Mouse (Mus musculus) adrenal gland, postnatal 4 days (tissue): Measurements from ENCODE around the gene C87436. TPM values are rescaled to one million over a fixed set of nuclear protein-coding genes. Genes with fewer than 3 reads are reported as not detected.
A peak's percentile ranks its signal among the peaks of the same experiment; 100 is the strongest.

Source experiments
- DNase-seq, 2 experiments: peaks; one replicate each; pipeline ENCODE4 v3.0.0; 2021 to 2022; ENCODE audit warnings: low spot score in 2 of 2, mixed read lengths in 2 of 2
- long read RNA-seq, 2 experiments: library from polyadenylated mRNA; stranded (forward); transcript quantifications; one replicate each; pipeline ENCODE4 v2.0.0; 2021
- total RNA-seq, 2 experiments: library from RNA; stranded (reverse); gene quantifications; 2 replicates each; pipeline ENCODE4 v1.2.3; 2021

The C87436 gene
- 10 to 100 TPM; 17.6 to 19.1 TPM for total RNA-seq
- long read RNA-seq, experiment 1, partial matches to known transcripts = 2 of 11 reads
- long read RNA-seq, experiment 1, other reads (novel, unspliced or antisense) = 7 of 11 reads
- long read RNA-seq, experiment 2, partial matches to known transcripts = 3 of 28 reads
- long read RNA-seq, experiment 2, other reads (novel, unspliced or antisense) = 21 of 28 reads

DNA sequence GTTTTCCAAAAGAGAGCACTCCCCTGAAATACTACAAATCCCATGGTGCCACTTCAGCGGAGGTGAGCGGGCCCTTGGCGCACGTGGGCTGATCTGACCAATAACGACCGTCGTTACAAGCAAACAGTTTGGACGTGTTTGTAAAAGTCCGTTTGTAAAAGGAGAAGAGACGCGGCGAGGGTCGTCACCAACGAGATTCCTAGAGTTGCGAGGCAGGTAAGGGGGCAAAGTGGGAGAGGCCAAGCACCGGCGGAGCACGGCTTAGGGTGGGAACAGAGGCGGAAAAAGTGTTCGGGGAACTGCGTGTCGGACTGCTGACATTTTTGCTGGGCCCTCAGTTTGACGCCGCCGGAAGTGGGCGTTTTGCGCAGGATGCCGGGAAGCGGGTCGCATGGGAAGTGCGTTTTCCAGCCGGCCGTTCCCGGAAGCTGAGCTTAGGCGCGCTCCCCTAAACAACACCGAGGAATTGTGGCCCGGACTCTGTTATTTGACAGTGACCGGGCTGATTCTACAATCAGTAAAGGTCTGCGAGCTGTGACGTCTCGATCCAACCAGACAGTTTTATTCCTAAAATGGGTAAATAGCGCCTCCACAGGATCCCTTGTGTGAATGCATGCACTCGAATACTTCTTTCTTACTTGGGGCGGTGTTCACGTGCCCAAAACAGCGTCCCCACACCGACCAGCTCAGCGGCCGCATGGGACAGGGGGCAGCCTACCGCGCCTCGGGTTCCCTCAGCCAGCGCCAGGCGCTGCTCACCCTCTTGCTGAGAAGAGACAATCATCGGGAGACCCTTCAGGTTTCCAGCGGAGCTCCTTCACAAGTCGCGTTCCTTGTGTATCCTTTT is at the start of gene C87436:
Gene C87436 (plus strand): TSS at position 103 of the 847 bp plus-strand sequence.
- peak; percentile 86 to 87 for DNase-seq

- no peak for DNase-seq
These were observed 49.7 kb upstream of the C87436 start for GRCm38 (mm10) chr6:86388461-86388860.

GRCm38 (mm10) chr6:86391326-86391725 is 46.8 kb upstream of the C87436 start:
- no peak for DNase-seq

- no peak for DNase-seq
These were observed 45.0 kb upstream of the C87436 start for GRCm38 (mm10) chr6:86393187-86393586.

- DNase-seq = no peak
These were observed 44.0 kb upstream of the C87436 start for GRCm38 (mm10) chr6:86394078-86394720.

DNA sequence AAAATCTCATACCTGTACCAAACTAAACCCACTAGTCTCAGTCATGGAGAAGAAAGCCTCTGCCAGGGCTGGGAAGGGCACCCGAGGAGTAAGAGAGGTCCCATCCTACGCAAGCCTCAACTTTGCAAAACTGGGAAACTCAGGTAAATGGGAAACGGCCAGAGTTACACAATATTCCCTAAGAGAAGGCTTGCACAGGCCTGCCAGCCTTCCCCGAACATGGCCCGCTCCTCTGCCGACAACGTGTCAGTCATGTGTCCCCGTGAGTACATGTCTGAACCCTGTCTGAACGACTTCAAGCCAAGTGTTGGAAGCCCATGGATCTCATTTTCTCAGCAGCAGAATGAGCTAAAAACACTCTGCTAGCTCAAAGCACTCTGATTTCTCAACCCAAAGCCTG is 43.2 kb upstream of the C87436 start:
- no peak for DNase-seq

- no peak for DNase-seq
These were observed 42.2 kb upstream of the C87436 start for GRCm38 (mm10) chr6:86395969-86396368.

GRCm38 (mm10) chr6:86396581-86397256 is 41.5 kb upstream of the C87436 start, which contains the start of gene Pcyox1:
Pcyox1 (minus strand) TSS chr6:86397154.
- DNase-seq = peak; percentile 63 to 77

- DNase-seq = no peak
These were observed 40.8 kb upstream of the C87436 start for GRCm38 (mm10) chr6:86397257-86397980.

GRCm38 (mm10) chr6:86398986-86399385 is 39.2 kb upstream of the C87436 start:
- DNase-seq = no peak

GRCm38 (mm10) chr6:86399995-86400394 is 38.2 kb upstream of the C87436 start:
- DNase-seq = no peak

GRCm38 (mm10) chr6:86400972-86401371 is 37.2 kb upstream of the C87436 start:
- peak in 1 of 2 experiments; percentile 43 for DNase-seq

DNA sequence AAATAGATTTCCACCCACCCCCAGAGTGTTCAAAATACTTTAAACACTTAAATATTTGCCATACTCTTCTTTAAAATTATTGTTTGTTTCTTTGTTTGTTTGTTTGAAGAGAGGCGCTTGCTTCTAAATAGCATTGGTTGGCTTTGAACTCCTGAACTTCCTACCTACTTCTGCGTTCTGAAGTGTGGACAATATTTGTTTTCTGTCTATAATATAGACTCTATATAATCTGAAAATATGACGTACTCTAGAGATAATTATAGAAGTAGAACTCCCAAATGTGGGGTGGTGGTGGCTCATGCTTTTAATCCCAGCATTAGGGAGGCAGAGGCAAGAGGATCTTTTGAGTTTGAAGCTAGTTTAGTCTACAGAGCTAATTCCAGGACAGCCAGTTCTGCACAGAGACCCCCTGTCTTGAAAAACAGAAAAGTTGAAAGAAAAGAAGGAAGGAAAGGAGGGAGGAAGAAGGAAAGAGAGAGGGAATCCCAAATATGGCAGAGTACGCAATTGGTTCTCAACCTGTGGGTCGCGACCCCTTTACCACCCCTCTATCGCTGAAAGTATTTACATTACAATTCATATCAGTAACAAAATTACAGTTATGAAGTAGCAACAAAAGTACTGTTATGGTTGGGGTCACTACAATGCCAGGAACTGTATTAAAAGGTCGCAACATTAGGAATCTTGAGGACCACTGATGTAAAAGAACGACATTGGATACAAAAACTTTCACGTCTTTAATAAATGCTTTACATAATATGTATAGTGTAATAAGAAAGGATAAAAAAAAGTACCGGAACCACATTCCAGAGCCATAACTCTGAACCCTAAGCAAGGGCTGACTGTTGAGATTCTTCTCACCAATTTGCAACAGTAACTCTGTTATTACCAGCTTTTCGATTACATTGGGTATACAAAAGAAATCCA is 35.2 kb upstream of the C87436 start:
- DNase-seq = no peak

DNA sequence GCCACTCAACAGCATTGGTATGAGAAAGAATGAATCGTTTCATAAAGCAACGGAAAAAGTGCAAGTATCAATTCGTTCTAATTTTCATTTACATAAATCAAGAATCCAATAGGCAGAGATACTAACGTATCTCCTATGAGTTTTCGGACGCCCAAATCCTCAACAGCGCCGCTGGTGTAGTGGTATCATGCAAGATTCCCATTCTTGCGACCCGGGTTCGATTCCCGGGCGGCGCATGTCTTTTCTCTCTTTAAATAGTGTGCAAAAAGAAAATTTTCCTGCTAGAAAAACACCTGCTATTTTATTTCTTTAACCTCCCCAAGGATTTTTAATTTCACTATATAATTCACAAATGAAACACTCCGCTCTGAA is 34.5 kb upstream of the C87436 start:
- DNase-seq = peak; percentile 65 to 74

DNA sequence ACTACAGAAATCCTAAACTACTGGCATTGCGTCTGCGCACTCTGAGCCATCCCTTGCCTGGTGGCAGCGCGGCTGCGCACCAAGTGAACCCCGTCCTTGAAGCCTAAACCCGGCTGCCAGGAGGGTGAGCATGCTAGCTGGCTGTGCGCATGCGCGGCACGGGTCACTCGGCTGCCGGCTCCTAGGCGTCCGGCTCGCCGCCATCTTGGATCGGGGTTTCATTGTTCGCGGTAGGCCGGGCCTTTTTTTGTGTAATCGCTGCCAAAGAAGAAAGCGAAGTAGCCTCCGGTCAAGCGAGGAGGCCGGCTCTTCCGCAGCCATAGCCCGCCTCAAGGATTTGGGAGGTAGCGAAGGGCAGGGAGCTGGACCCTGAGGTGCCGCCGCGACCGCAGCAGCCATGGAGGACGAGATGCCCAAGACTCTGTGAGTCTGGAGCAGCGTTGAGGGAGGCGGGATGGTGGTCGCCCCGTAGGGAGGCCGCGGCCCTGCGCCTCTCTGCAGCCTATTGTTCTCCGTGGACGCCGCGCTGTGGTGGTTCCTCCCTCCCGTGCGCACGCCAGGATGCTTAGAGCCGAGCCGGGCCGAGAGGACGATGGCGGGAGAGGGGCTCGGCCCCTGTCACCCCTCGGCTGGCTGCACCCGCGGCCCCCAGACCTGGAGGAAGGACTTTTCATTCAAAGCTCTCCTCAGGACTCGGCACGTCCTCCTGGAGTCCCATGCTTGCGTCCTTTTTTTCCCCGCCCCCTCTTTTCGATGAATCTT is 33.9 kb upstream of the C87436 start, which contains the start of gene Tia1:
Gene Tia1 (plus strand): TSS at position 120 of the 762 bp plus-strand sequence.
- DNase-seq = peak; percentile 91 to 92

DNA sequence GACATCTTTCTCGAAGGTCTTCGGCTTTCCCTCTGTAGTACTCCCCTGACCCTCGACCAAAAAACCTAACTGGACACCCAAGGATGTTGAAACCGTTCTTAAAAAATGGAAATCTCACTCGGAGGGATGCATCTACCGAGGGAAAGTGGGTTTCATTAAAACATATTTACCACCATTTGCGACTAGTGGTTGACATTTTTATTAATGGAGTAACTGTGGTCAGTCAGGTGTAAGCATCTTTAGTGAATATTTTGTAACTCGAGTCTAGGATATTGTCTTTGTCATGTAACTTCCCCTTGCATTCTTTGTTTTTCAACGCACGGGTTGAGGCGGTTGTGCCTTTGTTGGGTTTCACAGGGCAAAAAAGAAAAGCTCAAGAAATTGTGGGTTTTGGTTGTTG is 33.2 kb upstream of the C87436 start:
- DNase-seq = no peak

DNA sequence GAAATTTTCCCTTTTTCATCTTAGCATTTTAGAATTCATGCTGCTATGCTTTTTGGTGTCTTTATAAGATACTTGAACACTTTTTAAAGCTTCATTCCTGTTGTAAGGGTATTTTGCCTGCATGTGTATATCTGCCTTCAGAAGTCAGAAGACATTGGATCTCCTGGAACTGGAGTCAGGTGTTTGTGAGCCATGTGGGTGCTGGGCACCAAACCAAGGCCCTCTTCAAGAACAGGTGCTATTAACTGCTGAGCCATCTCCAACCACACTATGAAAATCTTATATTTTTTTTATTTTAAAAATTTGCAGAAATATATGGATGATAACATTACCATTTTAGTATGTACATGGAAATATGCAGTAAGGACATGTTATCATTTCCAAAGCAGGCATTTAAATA is 31.9 kb upstream of the C87436 start:
- no peak for DNase-seq

DNA sequence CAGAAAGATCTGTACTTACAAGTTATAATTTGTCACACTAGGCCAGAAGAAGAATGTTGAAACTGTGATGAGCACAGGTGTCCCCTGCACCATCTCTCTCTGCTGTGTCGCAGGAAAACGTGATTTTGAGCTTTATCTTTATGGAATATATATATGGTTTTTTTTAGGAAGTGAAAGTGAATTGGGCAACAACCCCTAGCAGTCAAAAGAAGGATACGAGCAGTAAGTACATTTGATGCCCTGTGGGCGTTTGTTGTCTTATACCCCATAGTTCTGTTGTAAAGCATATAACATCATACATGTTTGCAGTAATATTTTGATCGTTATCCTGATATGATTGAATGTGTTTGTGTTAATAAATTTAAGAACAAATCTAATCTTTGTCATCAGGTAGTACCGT is 19.5 kb upstream of the C87436 start:
- DNase-seq = no peak

- no peak for DNase-seq
These were observed 18.9 kb upstream of the C87436 start for GRCm38 (mm10) chr6:86419239-86419638.
